Mouse (Mus musculus) monocyte, adult 5-6 weeks (primary cell): ENCODE results near the gene Gm28051. TPM values are rescaled to one million over a fixed set of nuclear protein-coding genes. Genes with fewer than 3 reads are reported as not detected.
A peak's percentile ranks its signal among the peaks of the same experiment; 100 is the strongest.

Experiments used
- ATAC-seq: fragments of 153-309, 156-312 bp; replicated peaks from 2 replicates; pipeline ENCODE4 v1.8.0; 2017; ENCODE audit warnings: mild to moderate bottlenecking; ENCODE audit not compliant: low TSS enrichment, insufficient number of reproducible peaks, severe bottlenecking, poor library complexity, low FRiP score
- total RNA-seq: library from RNA; stranded (forward); fragments of 200-1000, 200-491, 200-594 nt; gene quantifications from 3 replicates; pipeline ENCODE4 v1.2.3, GENCODE M21; 2017

Gene Gm28051
- not detected in 3 replicates for total RNA-seq

- ATAC-seq = peak; percentile 94
Measured at GRCm38 (mm10) chr12:102757689-102758402, at the start of gene Gm28051, which contains the start of the genes Gon7 and Ubr7. Gene Gm28051, minus strand, starts transcription at chr12:102757765. Gene Gon7, minus strand, starts transcription at chr12:102757803. Gene Ubr7, plus strand, starts transcription at chr12:102757967.

DNA sequence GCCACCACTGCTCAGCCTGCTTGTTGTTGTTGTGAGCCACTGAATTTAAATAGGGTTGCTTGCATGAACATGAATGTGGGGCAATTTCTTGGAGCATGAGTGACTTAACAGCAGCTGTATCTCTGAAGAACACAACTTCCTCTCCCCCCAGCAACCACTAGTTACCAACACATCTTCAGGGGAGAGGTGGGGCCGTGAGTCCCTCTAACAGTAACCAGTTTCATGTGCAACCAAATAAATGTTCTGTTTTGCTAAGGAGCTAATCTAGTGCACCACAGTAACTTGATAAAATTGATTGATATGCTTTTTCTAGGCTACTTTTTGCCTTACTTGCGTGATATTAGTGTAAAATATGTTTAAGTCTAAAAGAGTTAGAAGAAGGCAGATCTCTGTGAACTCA lies 42.0 kb upstream of the Gm28051 start:
- no peak for ATAC-seq

DNA sequence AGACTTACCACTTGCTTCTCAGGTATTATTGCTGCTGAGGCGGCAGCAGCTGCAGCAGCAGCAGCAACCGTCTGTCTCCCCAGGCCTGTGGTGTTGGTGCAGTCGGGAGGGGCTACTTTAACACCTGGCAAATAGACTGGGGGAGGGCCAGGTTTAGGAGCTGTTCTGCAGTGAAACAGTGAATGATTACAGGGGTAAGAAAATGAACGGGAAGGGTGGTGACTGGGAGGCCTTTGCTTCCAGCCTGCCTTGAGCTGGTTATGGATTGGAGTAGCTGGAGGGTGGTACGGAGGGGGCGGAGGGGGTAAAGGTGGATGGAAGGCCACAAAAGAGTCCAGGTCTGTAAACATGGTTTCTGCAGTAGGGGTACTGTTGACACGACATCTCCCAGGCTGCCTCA lies 30.4 kb upstream of the Gm28051 start:
- ATAC-seq = no peak

GRCm38 (mm10) chr12:102785593-102785985 lies 28.0 kb upstream of the Gm28051 start:
- no peak for ATAC-seq

GRCm38 (mm10) chr12:102784899-102785592 lies 27.5 kb upstream of the Gm28051 start:
- no peak for ATAC-seq

DNA sequence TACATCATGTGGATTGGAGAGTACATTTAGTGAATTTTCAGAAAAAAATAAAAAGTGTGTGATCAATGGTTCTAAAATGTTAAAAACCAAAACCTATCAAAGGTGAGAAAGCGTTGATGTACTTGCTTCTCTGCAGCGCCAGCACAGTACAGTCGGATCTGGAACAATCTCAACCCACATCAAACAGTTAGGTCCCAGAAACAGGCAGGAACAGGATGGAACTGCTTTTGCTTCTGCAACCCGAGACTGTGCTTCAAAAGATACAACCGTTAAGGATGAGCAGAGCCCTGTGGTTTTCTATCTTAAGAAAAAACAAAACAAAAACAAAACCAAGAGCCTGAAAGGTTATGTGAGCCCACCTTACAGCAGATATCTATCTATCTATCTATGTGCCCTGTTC lies 25.3 kb upstream of the Gm28051 start:
- ATAC-seq = no peak

GRCm38 (mm10) chr12:102779452-102779851 lies 21.9 kb upstream of the Gm28051 start:
- no peak for ATAC-seq

DNA sequence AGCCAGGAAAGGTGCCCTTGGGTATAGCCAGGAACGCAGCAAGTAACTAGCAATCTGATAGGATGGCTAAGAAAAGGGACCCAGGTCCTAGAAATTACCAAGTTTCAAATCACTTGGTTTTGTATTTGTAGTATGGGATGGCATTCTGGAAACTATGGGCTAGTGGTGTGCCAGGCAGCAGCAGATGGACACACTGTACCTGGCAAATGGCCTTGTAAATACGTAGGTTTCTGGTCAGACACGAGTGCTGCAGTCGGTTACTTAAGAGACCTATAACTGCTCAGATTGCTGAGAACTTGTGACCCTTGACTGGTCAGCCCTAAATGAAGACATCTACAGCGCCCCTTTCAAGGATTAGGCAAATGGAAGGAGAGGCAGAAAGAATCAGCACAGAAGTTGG lies 20.6 kb upstream of the Gm28051 start:
- no peak for ATAC-seq

GRCm38 (mm10) chr12:102776035-102776434 lies 18.5 kb upstream of the Gm28051 start:
- no peak for ATAC-seq

DNA sequence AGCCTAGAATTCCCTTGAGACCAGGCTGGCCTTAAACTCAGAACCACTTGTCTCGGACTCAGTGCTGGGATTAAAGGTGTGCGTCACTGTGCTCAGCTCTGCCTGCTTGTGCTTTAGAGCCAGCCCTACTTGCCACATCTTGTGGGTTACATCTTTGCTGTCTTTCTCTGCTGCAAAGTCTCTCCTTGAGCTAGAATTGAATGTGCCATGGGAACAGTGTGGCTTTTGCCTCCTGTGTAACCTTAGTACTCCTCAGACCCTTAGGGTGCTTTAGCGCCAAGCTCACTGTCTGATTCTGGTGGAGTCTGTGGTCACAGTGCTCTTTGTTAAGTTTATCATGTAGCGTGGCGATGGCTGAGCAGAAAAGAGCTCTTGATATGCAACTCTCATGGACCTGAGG lies 15.1 kb upstream of the Gm28051 start:
- no peak for ATAC-seq

DNA sequence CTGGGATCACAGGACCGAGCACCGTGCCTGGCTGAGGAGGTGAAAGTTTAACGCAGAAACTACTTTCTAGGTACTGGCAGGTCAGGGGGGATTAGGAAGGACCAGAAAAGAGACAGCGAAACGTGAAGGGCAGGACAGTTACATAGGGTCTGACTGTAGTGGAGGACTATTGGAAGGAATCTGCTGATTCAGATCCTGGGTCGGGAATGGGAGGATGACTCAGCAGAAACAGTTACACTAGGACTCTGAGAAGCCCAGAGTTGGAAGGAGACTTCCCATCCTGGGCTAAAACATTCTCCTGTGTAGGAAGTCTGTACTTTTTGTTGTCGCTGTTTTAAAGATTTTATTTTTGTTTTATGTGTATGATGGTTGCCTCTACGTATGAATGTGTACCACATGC lies 14.0 kb upstream of the Gm28051 start:
- no peak for ATAC-seq

- no peak for ATAC-seq
Measured at GRCm38 (mm10) chr12:102769000-102769399, 11.4 kb upstream of the Gm28051 start.

DNA sequence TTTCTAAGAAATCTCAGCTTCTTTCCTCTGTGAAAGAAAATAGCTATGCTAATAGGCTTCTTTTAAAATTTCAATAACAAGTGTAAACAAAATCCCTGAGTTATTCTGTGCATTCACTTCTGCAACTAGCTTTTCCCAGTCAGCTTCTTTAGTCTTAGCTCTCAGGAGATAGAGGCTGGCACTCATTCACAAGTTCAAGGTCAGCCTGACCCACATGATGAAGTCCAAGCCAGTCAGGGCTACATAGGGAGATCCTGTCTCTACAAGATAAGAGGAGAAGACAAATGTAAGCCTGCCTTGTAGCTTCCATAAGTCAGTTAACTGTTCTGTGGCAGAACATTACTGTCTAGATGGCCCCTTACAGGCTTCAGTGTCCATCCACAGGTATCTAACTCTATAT lies 6.1 kb upstream of the Gm28051 start:
- no peak for ATAC-seq

DNA sequence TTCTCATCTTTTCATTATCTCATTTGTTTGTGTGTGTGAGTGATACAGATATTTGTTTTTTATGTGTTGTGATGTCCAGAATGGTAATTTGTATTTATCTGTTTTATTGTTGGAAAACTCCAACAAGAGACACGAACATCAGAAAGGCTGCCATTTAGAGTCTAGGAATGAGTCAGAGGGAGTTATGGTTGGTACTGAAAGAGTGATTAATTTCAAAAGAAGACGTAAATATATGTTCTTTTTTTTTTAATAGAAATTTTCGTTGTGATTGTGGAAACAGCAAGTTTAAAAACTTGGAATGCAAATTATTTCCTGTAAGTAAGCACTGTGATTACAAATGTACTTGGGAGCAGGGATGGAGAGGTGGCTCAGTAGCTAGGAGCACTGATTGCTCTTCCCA lies 4.1 kb upstream of the Gm28051 start:
- no peak for ATAC-seq

DNA sequence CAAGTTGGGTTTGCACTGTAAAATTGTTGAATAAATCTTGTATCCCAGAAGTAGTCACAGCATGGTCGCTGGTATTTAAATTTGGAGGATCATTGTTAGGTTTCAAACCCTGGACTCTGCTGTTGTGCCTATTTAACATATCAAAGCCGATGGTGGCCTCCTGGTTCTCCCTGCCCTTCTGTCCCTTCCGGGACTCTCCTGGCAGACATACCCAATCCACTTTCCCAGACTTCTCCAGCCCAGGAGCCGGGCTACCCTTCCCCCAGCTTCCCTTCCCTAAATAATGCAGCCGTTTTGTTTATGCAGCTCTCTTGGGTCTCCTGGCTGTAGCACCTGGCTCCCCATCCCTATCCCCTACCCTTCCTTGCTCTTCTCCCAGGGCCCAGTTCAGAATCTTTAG lies 1.4 kb upstream of the Gm28051 start:
- no peak for ATAC-seq

DNA sequence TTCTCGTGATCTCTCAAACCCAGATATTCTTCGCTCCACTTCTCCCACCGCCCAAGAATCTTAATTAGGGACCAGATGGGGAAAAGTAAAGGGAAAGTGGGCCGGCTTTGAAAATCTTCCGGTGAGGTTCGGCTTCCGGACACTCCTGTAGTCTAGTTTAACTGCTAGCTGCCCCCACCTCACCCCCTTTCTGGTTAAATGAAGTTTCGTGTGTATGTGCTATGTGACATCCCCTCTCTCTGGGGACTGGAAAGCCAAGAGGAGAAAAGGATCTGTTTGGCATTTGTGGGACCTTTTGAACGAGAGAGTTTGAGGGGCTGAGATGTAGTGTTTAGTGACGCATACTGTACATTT lies 815 bp upstream of the Gm28051 start, which contains the start of gene Gm20604:
Gene Gm20604, minus strand, starts transcription at position 270 of the 354 bp plus-strand sequence.
- ATAC-seq = no peak

GRCm38 (mm10) chr12:102757055-102757688 lies 393 bp downstream of the Gm28051 start:
- ATAC-seq = no peak

DNA sequence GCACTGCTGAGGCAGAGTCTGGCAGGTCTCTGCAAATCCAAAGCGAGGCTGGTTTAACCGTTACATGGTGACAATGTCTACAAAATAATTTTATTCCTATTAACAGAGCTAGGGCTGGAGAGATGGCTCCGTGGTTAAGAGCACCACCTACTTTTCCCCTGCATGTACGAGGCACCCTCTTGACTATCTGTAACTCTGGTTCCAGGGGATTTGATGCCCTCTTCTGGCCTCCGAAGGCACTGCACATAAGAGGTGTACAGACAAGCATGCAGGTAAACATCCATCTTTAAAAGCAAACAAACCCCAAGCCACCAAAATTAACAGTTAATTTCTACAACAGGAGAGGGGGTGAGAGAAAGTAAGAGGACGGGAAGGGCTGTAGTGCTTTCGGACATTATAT lies 1.3 kb downstream of the Gm28051 start:
- no peak for ATAC-seq

DNA sequence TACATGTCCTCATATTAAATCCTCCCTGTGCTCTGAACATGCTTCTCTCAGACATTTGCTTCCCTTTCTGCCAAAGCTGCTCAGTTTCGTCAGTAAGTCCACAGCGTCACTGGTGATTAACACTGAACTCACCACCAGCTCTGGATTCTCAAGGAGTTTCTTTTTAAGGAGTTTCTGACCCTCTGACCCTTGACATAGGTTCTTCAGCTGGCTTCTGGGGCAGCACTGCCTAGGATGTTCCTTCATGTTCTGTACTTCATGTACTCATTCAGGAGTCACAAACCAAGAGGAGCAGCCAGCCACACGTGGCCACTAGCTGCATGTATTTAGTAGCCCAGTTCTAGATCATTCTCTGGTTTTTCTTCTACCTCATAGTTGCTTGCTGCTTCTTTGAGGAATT lies 9.3 kb downstream of the Gm28051 start:
- no peak for ATAC-seq

DNA sequence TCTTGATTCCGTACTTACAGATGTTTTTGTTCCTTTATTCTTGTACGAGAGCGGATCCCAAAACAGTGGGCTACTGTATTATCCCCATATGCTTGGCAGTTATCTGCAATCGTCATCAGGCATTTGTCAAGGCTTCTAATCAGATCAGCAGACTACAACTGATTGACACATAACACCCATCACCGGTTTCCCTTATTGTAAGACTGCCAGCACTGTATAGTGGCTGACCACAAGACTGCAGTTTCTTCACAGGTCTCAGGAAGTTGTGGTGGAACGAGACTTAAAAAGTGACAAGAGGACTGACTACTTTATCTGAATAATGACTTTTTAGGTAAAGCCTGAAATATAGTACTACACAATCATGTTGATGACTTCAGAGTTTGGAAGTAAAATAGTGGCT lies 12.7 kb downstream of the Gm28051 start:
- peak; percentile 76 for ATAC-seq
